Comparison of ENCODE assay signal across 22 mouse cellular contexts in the genomic region with DNA sequence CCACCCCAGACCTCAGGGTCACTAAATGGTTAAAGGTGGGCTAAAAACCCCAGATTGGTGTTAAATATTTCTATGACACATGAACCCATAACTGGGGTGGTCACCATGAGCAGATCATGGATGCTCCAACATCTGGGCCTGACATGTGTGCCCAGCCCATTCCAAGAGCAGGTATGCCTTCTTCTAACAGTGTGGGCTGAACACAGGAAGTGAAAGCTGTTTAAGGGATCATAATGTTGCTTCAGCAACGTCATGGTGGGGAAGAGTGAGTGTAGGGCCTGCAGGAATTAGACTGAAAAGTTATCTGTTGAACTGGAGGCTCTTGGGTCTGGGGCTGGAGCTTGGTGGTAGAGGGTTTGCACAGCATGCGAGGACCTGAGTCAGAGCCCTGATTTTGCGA.
DNase-seq lines count a peak whose midpoint lies in the region; ATAC-seq and TF ChIP-seq lines count a peak whose summit lies in the region.
"Had no signal": no experiment of that assay in that cellular context is flagged by ENCODE, and none has a peak within 500 bp of the region (broad histone marks: within the 10 kb centered on the region; RNA-seq: fewer than 3 reads in every experiment).

No protein-coding gene starts in this region.

- no peak for ATAC-seq in midbrain, embryonic 11.5 days (ENCODE audit: low FRiP score)
- ATAC-seq in midbrain, embryonic 15.5 days (replicated peaks): no peak
- ATAC-seq in megakaryocyte, adult 5-6 weeks (ENCODE audit: poor library complexity, severe bottlenecking): peak; percentile 52; the same call in 1 of the 2 replicates
- ATAC-seq in hindbrain, embryonic 16.5 days: no peak
- ATAC-seq: activated CD4-positive, CD25-positive, alpha-beta regulatory T cell, adult 4 months; forebrain, embryonic 13.5 days; forebrain, embryonic 15.5 days; Patski had no signal

- no peaks in the 10 kb centered on the region for H3K79me2 ChIP-seq in myocyte (ENCODE audit: control insufficient read depth, insufficient read depth)

- 82% methylated on average over 3 of the region's 3 CpGs for WGBS in midbrain, embryonic 11.5 days
- WGBS in midbrain, embryonic 15.5 days: 85% methylated on average over 3 of the region's 3 CpGs
- WGBS in hindbrain, embryonic 16.5 days: 83% methylated on average over 3 of the region's 3 CpGs

- peak; percentile 35 for DNase-seq in midbrain, embryonic 11.5 days (ENCODE audit: low spot score, missing footprints)
- peak; percentile 6 to 18 for DNase-seq in urinary bladder, postnatal 36 days (ENCODE audit: low spot score in 2 of 2)
- no peak for DNase-seq in urinary bladder, postnatal 25 days (ENCODE audit: low spot score)
- no peak for DNase-seq in Muller cell, postnatal 12 days (ENCODE audit: inconsistent ontology term)
- DNase-seq: adrenal gland, adult 8-10 months; adrenal gland, postnatal 14 days; adrenal gland, postnatal 36 days; cerebellum, adult 11-12 months; cerebellum, adult 2 months; cerebellum, adult 9-10 months; cerebellum, postnatal 10 days; cerebellum, postnatal 25 days had no signal

- no peaks in the 10 kb centered on the region for H3K36me3 ChIP-seq in midbrain, embryonic 11.5 days (ENCODE audit: control insufficient read depth, insufficient read depth, low read length)
- no peaks in the 10 kb centered on the region for H3K36me3 ChIP-seq in midbrain, embryonic 15.5 days (replicated peaks)
- no peaks in the 10 kb centered on the region for H3K36me3 ChIP-seq in myocyte (ENCODE audit: control insufficient read depth, insufficient read depth)
- no peaks in the 10 kb centered on the region for H3K36me3 ChIP-seq in hindbrain, embryonic 16.5 days (ENCODE audit: control insufficient read depth, insufficient read depth, low read length)
- H3K36me3 ChIP-seq: embryonic facial prominence, embryonic 10.5 days; embryonic facial prominence, embryonic 12.5 days; forebrain, embryonic 15.5 days had no signal

- H3K4me2 ChIP-seq in midbrain, embryonic 11.5 days: no peak overlapping the region
- H3K4me2 ChIP-seq in midbrain, embryonic 15.5 days: no peak overlapping the region
- H3K4me2 ChIP-seq in myocyte (ENCODE audit: low read depth): peak overlapping the region; percentile 16
- H3K4me2 ChIP-seq in hindbrain, embryonic 16.5 days (ENCODE audit: low read length): no peak overlapping the region
- H3K4me2 ChIP-seq: embryonic facial prominence, embryonic 12.5 days; forebrain, embryonic 13.5 days; forebrain, embryonic 15.5 days had no signal

- H3K27me3 ChIP-seq in midbrain, embryonic 11.5 days (ENCODE audit: control insufficient read depth, insufficient read depth, low read length): no peaks in the 10 kb centered on the region
- no peaks in the 10 kb centered on the region for H3K27me3 ChIP-seq in midbrain, embryonic 15.5 days (replicated peaks)
- no peaks in the 10 kb centered on the region for H3K27me3 ChIP-seq in myocyte (ENCODE audit: control insufficient read depth, insufficient read depth, insufficient read length)
- no peaks in the 10 kb centered on the region for H3K27me3 ChIP-seq in hindbrain, embryonic 16.5 days (replicated peaks; ENCODE audit: control insufficient read depth, insufficient read depth, low read length)
- H3K27me3 ChIP-seq: embryonic facial prominence, embryonic 12.5 days; forebrain, embryonic 13.5 days; forebrain, embryonic 15.5 days; Patski had no signal

- no peaks in the 10 kb centered on the region for H3K4me1 ChIP-seq in midbrain, embryonic 11.5 days (ENCODE audit: control insufficient read depth, insufficient read depth, low read length)
- no peaks in the 10 kb centered on the region for H3K4me1 ChIP-seq in midbrain, embryonic 15.5 days
- H3K4me1 ChIP-seq in hindbrain, embryonic 16.5 days (ENCODE audit: control insufficient read depth, insufficient read depth, low read depth, low read length): no peaks in the 10 kb centered on the region
- H3K4me1 ChIP-seq: embryonic facial prominence, embryonic 10.5 days; embryonic facial prominence, embryonic 12.5 days; forebrain, embryonic 13.5 days; forebrain, embryonic 15.5 days had no signal

- H3K27ac ChIP-seq in midbrain, embryonic 11.5 days (ENCODE audit: low read depth, low read length): no peak overlapping the region
- no peak overlapping the region for H3K27ac ChIP-seq in midbrain, embryonic 15.5 days
- H3K27ac ChIP-seq in hindbrain, embryonic 16.5 days (ENCODE audit: low read depth, low read length): no peak overlapping the region
- H3K27ac ChIP-seq: embryonic facial prominence, embryonic 10.5 days; embryonic facial prominence, embryonic 12.5 days; forebrain, embryonic 13.5 days; forebrain, embryonic 15.5 days had no signal

- no peaks in the 10 kb centered on the region for H3K9me3 ChIP-seq in midbrain, embryonic 11.5 days (ENCODE audit: control insufficient read depth, low read length)
- H3K9me3 ChIP-seq in midbrain, embryonic 15.5 days: no peaks in the 10 kb centered on the region
- no peaks in the 10 kb centered on the region for H3K9me3 ChIP-seq in hindbrain, embryonic 16.5 days (ENCODE audit: control insufficient read depth, low read length)
- H3K9me3 ChIP-seq: embryonic facial prominence, embryonic 10.5 days; embryonic facial prominence, embryonic 12.5 days; forebrain, embryonic 13.5 days; forebrain, embryonic 15.5 days had no signal

- TF ChIP-seq POLR2A in myocyte (IDR thresholded peaks at IDR 0.05; ENCODE audit: insufficient read length, low read depth): no peak

- H3K9ac ChIP-seq in midbrain, embryonic 11.5 days (ENCODE audit: low read length): no peak overlapping the region
- no peak overlapping the region for H3K9ac ChIP-seq in midbrain, embryonic 15.5 days
- H3K9ac ChIP-seq in hindbrain, embryonic 16.5 days (ENCODE audit: low read depth, low read length): no peak overlapping the region
- H3K9ac ChIP-seq: embryonic facial prominence, embryonic 12.5 days; forebrain, embryonic 13.5 days; forebrain, embryonic 15.5 days had no signal

- no peak overlapping the region for H3ac ChIP-seq in myocyte (ENCODE audit: control insufficient read depth, insufficient read length)

- no peak overlapping the region for H3K4me3 ChIP-seq in midbrain, embryonic 11.5 days (ENCODE audit: low read depth, low read length)
- H3K4me3 ChIP-seq in midbrain, embryonic 15.5 days: no peak overlapping the region
- no peak overlapping the region for H3K4me3 ChIP-seq in myocyte
- H3K4me3 ChIP-seq in hindbrain, embryonic 16.5 days (ENCODE audit: low read length): no peak overlapping the region
- H3K4me3 ChIP-seq: embryonic facial prominence, embryonic 10.5 days; embryonic facial prominence, embryonic 12.5 days; forebrain, embryonic 13.5 days; forebrain, embryonic 15.5 days had no signal

TF ChIP-seq in myocyte, 11 proteins besides CTCF, POLR2A, EP300 and RAD21:
- TF ChIP-seq MYOG (IDR thresholded peaks at IDR 0.05; ENCODE audit: control insufficient read depth in 1 of 3, insufficient read depth in 1 of 3, insufficient read length in 2 of 3, low read depth in 2 of 3) (no peak), SRF (IDR thresholded peaks at IDR 0.05; ENCODE audit: control insufficient read depth, insufficient read length, low read depth) (no peak), TCF12 (IDR thresholded peaks at IDR 0.05; ENCODE audit: insufficient read depth, poor library complexity, severe bottlenecking) (no peak), POLR2AphosphoS2 (IDR thresholded peaks at IDR 0.05; ENCODE audit: insufficient read length, low read depth) (no peak), REST (IDR thresholded peaks at IDR 0.05; ENCODE audit: insufficient read depth, insufficient read length) (no peak), MAX (IDR thresholded peaks at IDR 0.05; ENCODE audit: low read depth) (no peak), MYOD1 (IDR thresholded peaks at IDR 0.05; ENCODE audit: control insufficient read depth in 1 of 3, insufficient read length in 2 of 3, low read depth in 2 of 3) (no peak), USF1 (IDR thresholded peaks at IDR 0.05; ENCODE audit: low read depth) (no peak), E2F4 (IDR thresholded peaks at IDR 0.05; ENCODE audit: insufficient read depth) (no peak), TCF3 (IDR thresholded peaks at IDR 0.05; ENCODE audit: insufficient read length, low read depth) (no peak), CEBPB (IDR thresholded peaks at IDR 0.05; ENCODE audit: insufficient read depth, poor library complexity, severe bottlenecking) (no peak)

Comparison
In these comparisons a context has a peak if more than half of its experiments do, and no peak if none do; other contexts are left out.
1. DNase-seq: peak in midbrain, embryonic 11.5 days (single experiment) and urinary bladder, postnatal 36 days (2 of 2); none in urinary bladder, postnatal 25 days (single experiment) and Muller cell, postnatal 12 days (single experiment).